ENCODE assay signal across 25 mouse cellular contexts in genomic region chr14:10445360-10445759, GRCm38 (mm10).
DNase-seq lines count a peak whose midpoint lies in the region; ATAC-seq and TF ChIP-seq lines count a peak whose summit lies in the region.
"Had no signal": no experiment of that assay in that cellular context is flagged by ENCODE, and none has a peak within 500 bp of the region (broad histone marks: within the 10 kb centered on the region; RNA-seq: fewer than 3 reads in every experiment).

No protein-coding gene starts in this region.

- peak; percentile 12 for DNase-seq in 416B (ENCODE audit: low read depth)
- no peak for DNase-seq in CH12.LX (ENCODE audit: extremely low read depth)
- peak; percentile 47 for DNase-seq in MEL (ENCODE audit: low read depth, low spot score)
- DNase-seq in Muller cell, postnatal 12 days (ENCODE audit: inconsistent ontology term): peak; percentile 36
- DNase-seq in midbrain, postnatal 0 days (ENCODE audit: low spot score): no peak
- no peak for DNase-seq in frontal cortex, postnatal 36 days (ENCODE audit: low spot score in 2 of 2)
- DNase-seq in cerebellum, adult 8-10 months: no peak
- DNase-seq in kidney, adult 8-10 months: no peak
- DNase-seq: adrenal gland, adult 2 months; adrenal gland, adult 8-10 months; adrenal gland, postnatal 10 days; adrenal gland, postnatal 14 days; adrenal gland, postnatal 25 days; adrenal gland, postnatal 36 days; B cell, adult 2 months; cerebellum, adult 11 months; cerebellum, adult 11-12 months; cerebellum, adult 18-20 months; cerebellum, adult 2 months; cerebellum, adult 9-10 months; cerebellum, adult 9-11 months had no signal

- no peak overlapping the region for H3K9ac ChIP-seq in CH12.LX (ENCODE audit: insufficient read depth, low read depth)
- H3K9ac ChIP-seq in MEL (ENCODE audit: control insufficient read depth, low read depth, low read length, poor library complexity, severe bottlenecking): no peak overlapping the region
- H3K9ac ChIP-seq in midbrain, postnatal 0 days (replicated peaks; ENCODE audit: low read length, poor library complexity, severe bottlenecking): no peak overlapping the region

- dilution Hi-C loops in CH12.LX (cut with MboI; ENCODE audit: extremely low pct_ligation_motif_present, extremely low pct_unique_long_range_greater_than_20kb, low sequenced_read_pairs): no loop called here

- TF ChIP-seq POLR2A in CH12.LX (IDR thresholded peaks at IDR 0.05; ENCODE audit: low read depth, low read length) (no peak), MEL (IDR thresholded peaks at IDR 0.05; ENCODE audit: control insufficient read depth in 1 of 2, insufficient read depth in 1 of 2, low read depth in 1 of 2, low read length in 2 of 2, poor library complexity in 1 of 2) (no peak)

- no peak overlapping the region for H3K4me2 ChIP-seq in CH12.LX (ENCODE audit: insufficient read depth, low read depth, poor library complexity, severe bottlenecking)
- no peak overlapping the region for H3K4me2 ChIP-seq in midbrain, postnatal 0 days (ENCODE audit: low read depth, low read length, poor library complexity, severe bottlenecking)

- TF ChIP-seq EP300 in CH12.LX (IDR thresholded peaks at IDR 0.05; ENCODE audit: low read length) (peak; percentile 87), MEL (IDR thresholded peaks at IDR 0.05; ENCODE audit: low read depth in 1 of 2, low read length in 2 of 2) (peak in 1 of 2 experiments; percentile 29; a peak in 1 of 4 replicates)

- H3K79me2 ChIP-seq in CH12.LX (replicated peaks; ENCODE audit: control insufficient read depth, extremely low read depth, insufficient read depth, poor library complexity, severe bottlenecking) (no peaks in the 10 kb centered on the region), MEL (ENCODE audit: control insufficient read depth, insufficient read depth, low read length, poor library complexity) (no peaks in the 10 kb centered on the region)

- in situ Hi-C loops in CH12.LX (cut with MboI; ENCODE audit: low pct_ligation_motif_present, low pct_unique_long_range_greater_than_20kb, low sequenced_read_pairs): loop anchor here (10.0 kb wide), 1 partner anchor 1041 kb away; no protein-coding TSS in a partner anchor

- H3K36me3 ChIP-seq in CH12.LX (replicated peaks in 1 of 2; ENCODE audit: control insufficient read depth in 1 of 2, insufficient read depth in 1 of 2, low read length in 1 of 2): no peaks in the 10 kb centered on the region
- H3K36me3 ChIP-seq in MEL (ENCODE audit: control insufficient read depth in 1 of 2, insufficient read depth in 2 of 2, low read length in 2 of 2): peaks cover 0 to 8% of the 10 kb centered on the region in 2 experiments; a peak in 2 of 4 replicates
- H3K36me3 ChIP-seq in midbrain, postnatal 0 days (ENCODE audit: insufficient read depth, low read length): no peaks in the 10 kb centered on the region
- H3K36me3 ChIP-seq: G1E had no signal

- TF ChIP-seq CTCF in CH12.LX (conservative IDR thresholded peaks at IDR 0.05 in 1 of 2, IDR thresholded peaks at IDR 0.05 in 1 of 2; ENCODE audit: low read depth in 2 of 2, low read length in 2 of 2) (no peak), MEL (IDR thresholded peaks at IDR 0.05 in 2 of 3, conservative IDR thresholded peaks at IDR 0.05 in 1 of 3; ENCODE audit: control insufficient read depth in 1 of 3, insufficient read depth in 1 of 3, low read depth in 2 of 3, low read length in 3 of 3, poor library complexity in 1 of 3, severe bottlenecking in 1 of 3) (no peak)
- no peak for TF ChIP-seq CTCF in midbrain, postnatal 0 days (IDR thresholded peaks at IDR 0.05)

- TF ChIP-seq RAD21 in CH12.LX (IDR thresholded peaks at IDR 0.05; ENCODE audit: low read depth, low read length): no peak
- no peak for TF ChIP-seq RAD21 in MEL (IDR thresholded peaks at IDR 0.05; ENCODE audit: low read depth, low read length)

- no peaks in the 10 kb centered on the region for H3K9me3 ChIP-seq in CH12.LX (replicated peaks; ENCODE audit: low read length)
- H3K9me3 ChIP-seq in MEL (replicated peaks; ENCODE audit: insufficient read depth, low read length): no peaks in the 10 kb centered on the region
- H3K9me3 ChIP-seq in midbrain, postnatal 0 days (ENCODE audit: low read length): no peaks in the 10 kb centered on the region
- H3K9me3 ChIP-seq: G1E had no signal

- ATAC-seq in midbrain, postnatal 0 days (ENCODE audit: low FRiP score): no peak
- ATAC-seq: activated CD4-positive, CD25-positive, alpha-beta regulatory T cell, adult 4 months; CD4-positive, CD25-positive, alpha-beta regulatory T cell, adult 4 months; Patski had no signal

- no peak overlapping the region for H3K27ac ChIP-seq in CH12.LX (ENCODE audit: insufficient read depth, low read depth)
- no peak overlapping the region for H3K27ac ChIP-seq in MEL (ENCODE audit: control insufficient read depth, low read depth, low read length)
- no peak overlapping the region for H3K27ac ChIP-seq in midbrain, postnatal 0 days (ENCODE audit: low read depth, low read length)

- H3K27me3 ChIP-seq in CH12.LX (replicated peaks) (no peaks in the 10 kb centered on the region), MEL (ENCODE audit: control insufficient read depth in 1 of 2, insufficient read depth in 2 of 2, low read length in 2 of 2) (no peaks in the 10 kb centered on the region)
- H3K27me3 ChIP-seq in midbrain, postnatal 0 days (ENCODE audit: insufficient read depth, low read length): no peaks in the 10 kb centered on the region
- H3K27me3 ChIP-seq: Patski had no signal

- H3K4me3 ChIP-seq in CH12.LX (replicated peaks in 1 of 3; ENCODE audit: low read depth in 2 of 3, low read length in 2 of 3, poor library complexity in 1 of 3): no peak overlapping the region
- no peak overlapping the region for H3K4me3 ChIP-seq in MEL (ENCODE audit: control insufficient read depth in 1 of 2, insufficient read depth in 1 of 2, low read depth in 2 of 2, low read length in 2 of 2)
- no peak overlapping the region for H3K4me3 ChIP-seq in midbrain, postnatal 0 days (ENCODE audit: low read depth, low read length)

- H3K4me1 ChIP-seq in CH12.LX (ENCODE audit: control insufficient read depth in 1 of 2, insufficient read depth in 2 of 2): peaks cover 3 to 39% of the 10 kb centered on the region in 2 experiments
- H3K4me1 ChIP-seq in MEL (ENCODE audit: control insufficient read depth in 1 of 2, insufficient read depth in 2 of 2, low read length in 2 of 2): peaks cover 0 to 2% of the 10 kb centered on the region in 2 experiments; a peak in 1 of 4 replicates
- no peaks in the 10 kb centered on the region for H3K4me1 ChIP-seq in midbrain, postnatal 0 days (ENCODE audit: insufficient read depth, low read length)

TF ChIP-seq in CH12.LX, 34 proteins besides CTCF, POLR2A, EP300 and RAD21:
- peak; percentile 90 for TF ChIP-seq ZNF384 (IDR thresholded peaks at IDR 0.05; ENCODE audit: low read depth, low read length)
- no peak for TF ChIP-seq POLR2AphosphoS2 (IDR thresholded peaks at IDR 0.05; ENCODE audit: low read depth, low read length)
- TF ChIP-seq IRF4 (IDR thresholded peaks at IDR 0.05; ENCODE audit: low read depth, low read length): peak; percentile 62
- TF ChIP-seq TCF12 (IDR thresholded peaks at IDR 0.05; ENCODE audit: low read depth, low read length): peak; percentile 27; the same call in 1 of the 2 replicates
- 0 out of 2 replicates have a peak, but pooled peaks have one; percentile 43 for TF ChIP-seq RCOR1 (conservative IDR thresholded peaks at IDR 0.05; ENCODE audit: low read depth, low read length)
- peak; percentile 83 for TF ChIP-seq JUN (IDR thresholded peaks at IDR 0.05; ENCODE audit: insufficient read depth, low read depth, low read length)
- no peak for TF ChIP-seq TBP (conservative IDR thresholded peaks at IDR 0.05; ENCODE audit: low read depth, low read length)
- peak; percentile 93 for TF ChIP-seq JUND (conservative IDR thresholded peaks at IDR 0.05; ENCODE audit: low read depth, low read length)

TF ChIP-seq in MEL, 35 proteins besides CTCF, POLR2A, EP300 and RAD21:
- TF ChIP-seq POLR2AphosphoS5 (IDR thresholded peaks at IDR 0.05; ENCODE audit: borderline replicate concordance, low read depth, low read length) (no peak), ZC3H11A (IDR thresholded peaks at IDR 0.05; ENCODE audit: low read depth, low read length) (no peak), GATA1 (IDR thresholded peaks at IDR 0.05; ENCODE audit: low read depth, low read length) (peak; percentile 31; the same call in 1 of the 2 replicates), USF1 (IDR thresholded peaks at IDR 0.05; ENCODE audit: low read depth, low read length) (no peak), RCOR1 (IDR thresholded peaks at IDR 0.05; ENCODE audit: low read depth, low read length) (peak; percentile 28; the same call in 1 of the 2 replicates), SIN3A (IDR thresholded peaks at IDR 0.05; ENCODE audit: low read length) (no peak)

Comparison
In these comparisons a context has a peak if more than half of its experiments do, and no peak if none do; other contexts are left out.
1. DNase-seq: peak in 416B (single experiment), MEL (single experiment) and Muller cell, postnatal 12 days (single experiment); none in CH12.LX (single experiment), midbrain, postnatal 0 days (single experiment), frontal cortex, postnatal 36 days (0 of 2), cerebellum, adult 8-10 months (single experiment) and kidney, adult 8-10 months (0 of 2).